Mouse (Mus musculus): ENCODE results near the gene Gm45716. TPM values are rescaled to one million over a fixed set of nuclear protein-coding genes. Genes with fewer than 3 reads are reported as not detected.

Gene Gm45716
- total RNA-seq (2021): 2.9 and 3.5 TPM in 2 replicates
- long read RNA-seq, experiment 1, partial matches to known transcripts: 6 of 6 reads
- long read RNA-seq, experiment 1, other reads (novel, unspliced or antisense): 0 of 6 reads
- long read RNA-seq, experiment 2, partial matches to known transcripts: 10 of 10 reads
- long read RNA-seq, experiment 2, other reads (novel, unspliced or antisense): 0 of 10 reads

DNA sequence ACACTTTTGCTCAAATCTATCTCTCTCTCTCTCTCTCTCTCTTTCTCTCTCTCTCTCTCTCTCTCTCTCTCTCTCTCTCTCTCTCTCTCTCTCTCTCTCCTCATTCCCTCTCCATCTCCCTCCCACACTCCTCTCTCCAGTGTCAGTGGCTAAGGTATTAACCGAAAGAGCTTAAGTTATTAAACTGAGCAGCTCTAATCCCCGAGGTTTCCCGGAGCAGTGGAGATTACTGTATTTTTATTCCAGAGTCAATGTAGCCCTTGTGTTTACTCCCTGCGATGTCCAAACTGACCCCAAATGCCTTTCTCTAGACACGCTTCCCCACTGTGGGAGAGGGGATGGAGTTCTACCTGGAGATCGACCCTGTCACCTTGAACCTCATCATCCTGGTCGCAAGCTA is at the start of gene Gm45716:
Gene Gm45716 (plus strand): TSS at position 243 of the 400 bp plus-strand sequence.
- DNase-seq: no peak

DNA sequence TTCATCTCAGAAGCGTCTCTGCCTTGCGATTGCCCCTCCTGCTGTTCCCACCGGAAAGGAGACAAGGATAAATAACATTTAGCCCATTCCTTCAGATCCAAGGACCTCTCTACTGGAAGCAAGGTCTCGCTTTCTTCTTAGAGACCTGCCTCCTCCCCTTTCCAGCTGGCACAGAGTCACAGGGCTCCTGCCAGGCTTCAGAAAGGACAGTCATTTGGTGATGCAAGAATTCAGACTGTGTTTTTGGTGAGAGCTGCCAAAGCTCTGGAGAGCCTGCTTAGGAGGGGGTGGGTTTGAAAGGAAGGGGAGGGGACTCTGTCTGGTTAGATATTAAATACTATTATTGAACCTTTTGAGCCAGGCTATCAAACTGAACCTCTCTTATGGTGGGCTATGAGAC is 45.1 kb upstream of the Gm45716 start:
- DNase-seq: peak; percentile 87

- DNase-seq: peak; percentile 38
Measured at GRCm38 (mm10) chr11:90142936-90143335, 44.5 kb upstream of the Gm45716 start.

DNA sequence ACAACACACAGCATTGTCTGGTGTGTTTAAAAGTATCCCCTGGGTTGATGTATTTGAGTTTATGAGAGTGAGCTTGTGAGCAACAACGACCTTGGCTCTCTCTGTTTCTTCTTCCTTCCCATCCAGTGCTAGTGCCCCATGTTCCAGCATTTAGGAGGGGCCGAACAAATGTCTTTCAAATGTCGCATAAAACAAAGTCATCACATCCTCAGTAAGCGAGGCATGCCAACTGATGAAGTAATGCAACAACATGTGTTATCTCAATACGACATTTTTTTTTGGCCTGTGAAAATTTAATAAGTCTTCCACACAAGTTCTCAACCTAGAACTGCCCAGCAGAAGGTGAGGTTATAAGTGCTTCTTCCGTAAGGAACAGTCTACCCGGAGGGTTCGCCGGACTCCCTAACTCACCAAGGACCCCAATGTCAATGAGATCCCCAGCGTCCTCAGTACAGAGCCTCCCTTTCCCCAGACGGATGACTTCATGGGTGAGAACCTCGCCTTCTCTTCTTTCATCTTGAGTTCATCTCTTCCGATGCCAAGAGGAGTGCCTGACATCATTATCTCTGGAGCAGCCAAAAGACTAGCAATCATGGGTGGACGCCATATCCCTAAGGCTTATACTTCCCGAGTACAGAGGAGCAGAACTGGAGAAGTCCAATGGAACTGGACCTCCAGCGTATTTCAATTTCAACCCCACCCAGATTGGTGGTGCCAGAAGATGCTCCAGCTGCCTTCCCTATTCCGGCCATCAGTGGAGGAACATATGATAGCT is 41.2 kb upstream of the Gm45716 start:
- DNase-seq: no peak

- no peak for DNase-seq
Measured at GRCm38 (mm10) chr11:90155066-90155465, 32.4 kb upstream of the Gm45716 start.

DNA sequence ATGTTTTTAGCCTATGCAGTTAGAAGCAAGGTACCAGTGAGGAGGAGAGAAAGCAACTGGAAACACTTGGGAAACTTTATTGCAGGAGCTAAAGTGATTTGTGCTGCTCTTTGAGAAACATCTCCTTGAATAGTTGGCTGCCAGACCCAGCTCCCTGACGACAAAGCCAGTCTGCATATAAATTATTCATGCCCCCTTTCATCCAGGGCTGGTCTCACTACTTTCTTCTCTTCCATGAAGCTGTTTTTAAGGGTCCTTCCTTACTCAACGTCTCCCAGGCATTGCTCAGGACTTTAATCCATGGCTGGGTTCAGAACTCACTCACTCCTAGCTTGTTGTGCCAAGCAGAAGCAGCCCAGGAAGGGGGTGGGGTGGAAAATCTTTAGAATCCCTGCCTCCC is 32.0 kb upstream of the Gm45716 start:
- no peak for DNase-seq

- peak; percentile 27 for DNase-seq
Measured at GRCm38 (mm10) chr11:90167771-90168170, 19.7 kb upstream of the Gm45716 start.

DNA sequence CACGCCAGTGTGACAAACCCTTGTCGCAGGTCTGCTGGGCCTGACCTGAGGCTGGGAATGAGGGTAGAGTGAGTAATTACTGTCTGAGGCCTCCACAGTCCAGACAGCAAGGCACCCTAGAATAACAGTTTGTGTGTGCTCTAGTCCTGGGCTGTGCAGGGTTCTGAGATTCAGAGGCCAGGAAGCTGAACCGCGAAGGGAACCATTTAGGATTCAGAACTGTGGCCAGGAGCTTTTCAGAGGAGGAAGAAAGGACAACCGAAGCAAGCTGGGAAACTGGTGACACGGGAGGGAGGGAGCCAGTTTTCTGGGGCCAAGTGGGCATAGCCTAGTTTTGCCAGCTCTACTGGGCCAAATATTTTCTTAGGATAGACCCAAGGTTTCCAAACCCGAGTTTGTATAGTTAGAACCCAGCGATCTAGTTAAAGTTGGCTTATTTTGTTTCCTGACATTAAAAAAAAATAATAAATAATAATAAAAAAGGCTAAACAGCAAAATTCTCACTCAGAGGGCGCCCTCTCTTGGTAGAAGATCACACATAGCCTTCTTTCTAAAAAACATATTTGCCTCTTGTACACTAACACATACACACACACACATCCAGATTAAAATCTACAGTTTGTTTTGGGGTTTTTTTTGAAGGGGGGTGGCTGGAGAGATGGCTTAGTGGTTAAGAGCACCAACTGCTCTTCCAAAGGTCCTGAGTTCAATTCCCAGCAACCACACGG is 19.0 kb upstream of the Gm45716 start:
- peak; percentile 17 for DNase-seq

DNA sequence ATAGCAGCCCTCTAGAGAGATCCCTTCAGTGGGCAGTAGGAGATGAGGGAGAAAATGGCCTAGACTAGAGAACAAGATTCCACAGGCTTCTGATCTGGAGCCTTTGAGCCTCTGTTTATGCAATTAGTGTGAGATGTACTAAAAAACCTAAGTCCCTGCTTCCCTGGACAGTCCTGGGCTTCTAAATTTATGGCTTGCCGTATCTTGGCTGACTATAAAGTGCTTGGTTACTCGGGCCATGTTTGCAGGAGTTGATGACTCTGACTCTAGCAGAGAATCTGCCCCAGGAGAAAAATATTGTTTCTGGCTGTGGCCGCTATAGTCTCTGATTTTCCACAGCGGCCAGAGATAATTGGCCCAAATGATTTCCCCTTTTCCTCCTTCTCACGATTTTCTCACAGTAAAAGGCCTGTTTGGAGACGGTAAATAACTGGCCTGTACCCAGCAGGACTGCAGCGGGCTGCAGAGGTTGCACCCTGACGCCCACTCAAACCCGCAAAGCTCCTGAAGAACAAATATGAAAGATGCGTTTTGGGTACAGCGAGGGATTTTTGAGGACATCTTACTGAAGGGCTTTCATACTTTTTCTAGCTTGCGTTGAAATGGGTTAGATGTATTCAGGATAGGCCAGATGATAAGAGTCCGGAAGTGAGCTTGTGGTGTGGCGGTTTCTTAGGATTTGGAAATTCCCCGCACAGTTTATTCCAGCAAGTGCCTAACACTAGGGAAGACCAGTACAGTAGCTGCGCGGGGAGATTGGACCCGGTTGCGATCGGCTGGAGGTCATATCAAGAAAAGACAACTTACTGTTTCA is 18.1 kb upstream of the Gm45716 start:
- DNase-seq: no peak

DNA sequence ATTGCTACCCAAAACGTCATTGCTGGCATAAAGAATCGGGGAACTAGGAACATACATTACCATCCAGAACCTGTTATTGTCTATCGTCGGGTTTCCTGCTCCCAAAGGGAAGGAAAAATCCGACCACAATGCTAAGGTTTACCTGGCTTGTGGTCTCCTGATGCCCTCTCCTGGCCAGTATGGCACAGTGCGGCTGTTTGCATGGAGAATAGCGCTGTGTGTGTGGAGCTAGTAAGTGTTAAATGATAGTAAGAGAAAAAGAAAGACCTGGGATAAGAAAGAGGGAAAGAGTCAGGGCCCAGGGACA is 17.5 kb upstream of the Gm45716 start:
- DNase-seq: peak; percentile 70

DNA sequence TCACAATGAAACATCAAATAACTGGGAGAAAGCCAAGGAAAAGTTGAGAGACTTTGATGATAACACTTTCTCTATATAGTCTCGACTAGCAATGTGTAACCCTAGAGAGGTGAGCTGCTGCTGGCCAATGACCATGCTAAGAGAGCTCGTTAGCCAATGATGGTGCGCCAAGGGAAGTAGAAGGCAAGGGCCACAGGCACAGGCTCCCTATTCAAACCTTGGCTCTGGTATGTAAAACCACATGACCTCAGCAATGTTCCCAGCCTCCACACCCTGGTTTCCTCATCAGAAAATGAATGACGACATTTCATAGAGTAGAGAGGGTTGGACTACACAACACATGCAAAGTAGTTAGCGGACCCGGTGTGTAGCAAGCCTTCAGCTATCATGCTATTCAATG is 15.2 kb upstream of the Gm45716 start:
- DNase-seq: no peak

DNA sequence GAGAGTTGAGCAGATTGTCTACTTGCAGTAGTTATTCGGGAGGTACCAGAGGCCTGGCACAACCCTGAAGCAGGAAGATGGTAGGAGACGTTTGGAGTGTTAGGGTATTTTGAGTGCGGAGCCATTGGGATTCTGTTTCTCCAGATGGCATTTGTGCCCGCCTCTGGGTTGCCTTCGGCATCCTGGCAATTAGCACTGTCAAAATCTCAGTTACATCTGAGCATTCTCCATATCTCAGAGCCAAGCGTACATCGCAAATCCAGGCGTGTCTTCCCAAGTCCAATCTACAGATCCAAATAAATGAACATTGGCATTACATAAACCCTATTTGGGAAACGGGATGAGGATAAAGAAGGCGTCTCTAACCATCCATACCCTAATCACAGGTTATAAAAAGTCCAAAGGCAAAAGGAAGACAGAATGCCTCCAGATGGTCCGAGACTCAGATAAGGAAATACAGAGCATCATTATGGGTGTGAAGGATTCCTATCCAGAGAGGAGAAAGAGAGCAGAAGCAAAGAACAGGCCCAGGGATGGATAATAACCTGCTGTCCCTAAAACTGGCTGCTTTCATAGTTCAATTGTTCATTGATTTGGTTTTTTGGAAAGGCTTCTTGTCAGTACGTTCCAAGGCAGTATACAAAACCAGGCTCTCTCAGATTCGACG is 11.7 kb upstream of the Gm45716 start:
- DNase-seq: no peak

GRCm38 (mm10) chr11:90177389-90177788 is 10.1 kb upstream of the Gm45716 start:
- no peak for DNase-seq

- peak; percentile 42 for DNase-seq
Measured at GRCm38 (mm10) chr11:90183361-90183760, 4.1 kb upstream of the Gm45716 start.

DNA sequence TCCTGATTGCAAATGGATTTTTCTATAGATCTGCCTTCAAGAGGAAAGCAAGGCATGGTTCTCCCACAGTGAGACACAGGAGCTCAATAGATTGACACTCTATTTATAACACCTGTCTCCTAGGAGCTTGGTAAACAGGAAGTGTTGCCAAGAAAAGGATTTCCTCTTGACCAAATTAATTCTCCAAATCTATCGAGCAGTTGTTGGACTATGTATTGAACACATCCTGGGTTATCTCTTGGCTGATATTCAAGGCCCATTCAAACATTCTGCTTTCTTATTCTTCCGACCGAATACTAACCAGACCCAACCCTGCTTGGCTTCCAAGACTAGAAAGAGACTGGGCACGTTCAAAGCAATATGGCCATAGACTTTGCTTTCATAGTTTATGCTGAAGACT is 2.7 kb upstream of the Gm45716 start:
- DNase-seq: no peak

- peak; percentile 27 for DNase-seq
Measured at GRCm38 (mm10) chr11:90190156-90190555, 2.7 kb downstream of the Gm45716 start.

GRCm38 (mm10) chr11:90194946-90195345 is 7.5 kb downstream of the Gm45716 start:
- DNase-seq: no peak

- peak; percentile 47 for DNase-seq
Measured at GRCm38 (mm10) chr11:90195756-90196520, 8.5 kb downstream of the Gm45716 start.

- DNase-seq: peak; percentile 35
Measured at GRCm38 (mm10) chr11:90196521-90197215, 9.2 kb downstream of the Gm45716 start.

- no peak for DNase-seq
Measured at GRCm38 (mm10) chr11:90198048-90198447, 10.6 kb downstream of the Gm45716 start.

DNA sequence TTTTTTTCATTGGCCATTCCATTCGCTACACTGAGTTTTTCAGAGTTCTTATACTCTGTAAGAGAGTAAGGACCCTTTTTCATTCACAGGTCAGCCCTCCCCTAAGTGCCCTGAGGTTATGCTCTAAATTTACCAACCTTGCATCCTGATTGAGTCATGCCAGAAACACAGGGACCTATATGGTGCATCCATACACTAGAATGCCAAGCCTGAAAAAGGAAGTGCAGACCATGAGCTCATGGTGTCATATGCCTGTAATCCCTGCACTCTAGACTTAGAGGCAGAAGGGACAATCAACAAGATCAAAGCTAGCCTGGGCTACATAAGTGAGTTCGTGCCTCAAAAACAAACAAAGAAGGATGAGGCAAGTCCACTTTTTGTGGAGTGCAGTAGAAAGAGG is 13.3 kb downstream of the Gm45716 start:
- no peak for DNase-seq
